37 mouse cellular contexts compared by ENCODE assay signal in genomic region chr3:54210112-54210511, GRCm38 (mm10). TPM values are rescaled to one million over a fixed set of nuclear protein-coding genes. Genes with fewer than 3 reads are reported as not detected.
A peak's percentile ranks its signal among the peaks of the same experiment; 100 is the strongest.
DNase-seq lines count a peak whose midpoint lies in the region; ATAC-seq and TF ChIP-seq lines count a peak whose summit lies in the region.
"Had no signal": no experiment of that assay in that cellular context is flagged by ENCODE, and none has a peak within 500 bp of the region (broad histone marks: within the 10 kb centered on the region; RNA-seq: fewer than 3 reads in every experiment).

No protein-coding gene starts in this region.

- H3K36me3 ChIP-seq in forebrain, embryonic 11.5 days (ENCODE audit: control insufficient read depth, insufficient read depth, low read length) = no peaks in the 10 kb centered on the region
- H3K36me3 ChIP-seq: embryonic facial prominence, embryonic 10.5 days; embryonic facial prominence, embryonic 15.5 days; heart, embryonic 10.5 days; heart, embryonic 15.5 days; limb, embryonic 10.5 days; limb, embryonic 15.5 days; liver, embryonic 13.5 days; midbrain, embryonic 15.5 days had no signal

- intact Hi-C loops in left cerebral cortex, adult 2 months (cut with DNase I) = loop anchor here (2.0 to 5.0 kb wide), 2 partner anchors 33 to 53 kb away; partner anchors contain the start of gene Trpc4

- no peak overlapping the region for H3K9ac ChIP-seq in forebrain, embryonic 11.5 days (ENCODE audit: low read length)
- H3K9ac ChIP-seq: embryonic facial prominence, embryonic 15.5 days; heart, embryonic 15.5 days; limb, embryonic 15.5 days; liver, embryonic 13.5 days; midbrain, embryonic 15.5 days had no signal

- no peaks in the 10 kb centered on the region for H3K4me1 ChIP-seq in forebrain, embryonic 11.5 days (replicated peaks; ENCODE audit: control insufficient read depth, insufficient read depth, low read length)
- H3K4me1 ChIP-seq: embryonic facial prominence, embryonic 10.5 days; embryonic facial prominence, embryonic 15.5 days; heart, embryonic 10.5 days; heart, embryonic 15.5 days; limb, embryonic 10.5 days; limb, embryonic 15.5 days; liver, embryonic 13.5 days; midbrain, embryonic 15.5 days had no signal

- H3K9me3 ChIP-seq in forebrain, embryonic 11.5 days (ENCODE audit: control insufficient read depth, low read length) = no peaks in the 10 kb centered on the region
- H3K9me3 ChIP-seq: embryonic facial prominence, embryonic 10.5 days; embryonic facial prominence, embryonic 15.5 days; heart, embryonic 10.5 days; heart, embryonic 15.5 days; limb, embryonic 10.5 days; limb, embryonic 15.5 days; liver, embryonic 13.5 days; midbrain, embryonic 15.5 days had no signal

- WGBS in forebrain, embryonic 11.5 days = 75% methylated on average over 3 of the region's 3 CpGs

- no peak overlapping the region for H3K4me2 ChIP-seq in forebrain, embryonic 11.5 days (ENCODE audit: low read depth, low read length, severe bottlenecking)
- H3K4me2 ChIP-seq: embryonic facial prominence, embryonic 15.5 days; heart, embryonic 15.5 days; limb, embryonic 15.5 days; liver, embryonic 13.5 days; midbrain, embryonic 15.5 days had no signal

- no peak overlapping the region for H3K4me3 ChIP-seq in left cerebral cortex, adult 2 months
- no peak overlapping the region for H3K4me3 ChIP-seq in forebrain, embryonic 11.5 days (ENCODE audit: low read depth, low read length)
- H3K4me3 ChIP-seq: embryonic facial prominence, embryonic 10.5 days; embryonic facial prominence, embryonic 15.5 days; heart, embryonic 10.5 days; heart, embryonic 15.5 days; limb, embryonic 10.5 days; limb, embryonic 15.5 days; liver, embryonic 13.5 days; midbrain, embryonic 15.5 days had no signal

- no peak overlapping the region for H3K27ac ChIP-seq in left cerebral cortex, adult 2 months
- no peak overlapping the region for H3K27ac ChIP-seq in forebrain, embryonic 11.5 days (ENCODE audit: low read depth, low read length)
- H3K27ac ChIP-seq: embryonic facial prominence, embryonic 10.5 days; embryonic facial prominence, embryonic 15.5 days; heart, embryonic 10.5 days; heart, embryonic 15.5 days; limb, embryonic 10.5 days; limb, embryonic 15.5 days; liver, embryonic 13.5 days; macrophage; midbrain, embryonic 15.5 days had no signal

- no peak for DNase-seq in frontal cortex, postnatal 14 days (ENCODE audit: low spot score in 2 of 2)
- peak; percentile 30 to 37 for DNase-seq in left cerebral cortex, adult 18-20 months (ENCODE audit: low spot score in 2 of 2)
- DNase-seq in left cerebral cortex, adult 2 months (ENCODE audit: extremely low spot score in 1 of 2, low spot score in 2 of 2) = no peak
- DNase-seq in gonadal fat pad, adult 2 months (ENCODE audit: low read depth) = peak; percentile 37
- DNase-seq in left cerebral cortex, adult 9 months (ENCODE audit: low spot score in 2 of 2) = peak; percentile 33 to 50
- no peak for DNase-seq in forebrain, embryonic 11.5 days (ENCODE audit: low spot score)
- no peak for DNase-seq in heart, adult 8-10 months (ENCODE audit: low spot score)
- DNase-seq: adrenal gland, adult 2 months; adrenal gland, postnatal 36 days; cerebellum, adult 8-10 months; cerebellum, postnatal 25 days; gastrocnemius, postnatal 10 days; kidney, adult 9 months; kidney, postnatal 14 days; liver, embryonic 13.5 days; lung, adult 18-20 months; lung, postnatal 10 days; spleen, adult 18-20 months; thymus, adult 18-20 months; thymus, postnatal 25 days had no signal

- peak; percentile 88 for ATAC-seq in frontal cortex, adult (ENCODE audit: low TSS enrichment)
- no peak for ATAC-seq in forebrain, embryonic 11.5 days (replicated peaks; ENCODE audit: low FRiP score)
- ATAC-seq: activated CD4-positive, CD25-positive, alpha-beta regulatory T cell, adult 4 months; forebrain, embryonic 14.5 days; intestine, embryonic 16.5 days; midbrain, embryonic 15.5 days had no signal

- no peaks in the 10 kb centered on the region for H3K27me3 ChIP-seq in forebrain, embryonic 11.5 days (ENCODE audit: control insufficient read depth, insufficient read depth, low read length)
- H3K27me3 ChIP-seq: CH12.LX; embryonic facial prominence, embryonic 15.5 days; heart, embryonic 15.5 days; limb, embryonic 15.5 days; liver, embryonic 13.5 days; midbrain, embryonic 15.5 days had no signal

- no peak for TF ChIP-seq CTCF in left cerebral cortex, adult 2 months (IDR thresholded peaks at IDR 0.05)

RNA-seq across cellular contexts. Expression of gene Trpc4, which starts 54.3 kb away (rescaled TPM):
- 10 to 100 TPM; 14.9 to 18.1 TPM for total RNA-seq in left cerebral cortex, adult 18-20 months (2021)
- total RNA-seq in left cerebral cortex, adult 2 months (2021) = 10 to 100 TPM; 20.8 to 22.8 TPM
- polyA plus RNA-seq in gonadal fat pad, adult 2 months (2012; rRNA removed) = 0.18 and 0.23 TPM in 2 replicates
- 1.2 and 1.5 TPM in 2 replicates for polyA plus RNA-seq in forebrain, embryonic 11.5 days (2014; fragmentation: Nextera tagmentation; extraction: Ambion mirVana)
- under 1 TPM in 2 of 4 experiments, not detected in 2; 0.11 to 0.28 TPM for total RNA-seq in heart, adult 8-10 months (2022)
- total RNA-seq: CH12.LX; ES-E14; granulocyte monocyte progenitor cell, adult 5-6 weeks; neutrophil, adult 5-6 weeks had no signal
- polyA plus RNA-seq: activated CD4-positive, CD25-positive, alpha-beta regulatory T cell, adult 4 months; C2C12; macrophage had no signal

Comparison
In these comparisons a context has a peak if more than half of its experiments do, and no peak if none do; other contexts are left out.
1. DNase-seq: peak in left cerebral cortex, adult 18-20 months (2 of 2), gonadal fat pad, adult 2 months (single experiment) and left cerebral cortex, adult 9 months (2 of 2); none in frontal cortex, postnatal 14 days (0 of 2), left cerebral cortex, adult 2 months (0 of 2), forebrain, embryonic 11.5 days (single experiment) and heart, adult 8-10 months (single experiment).
2. RNA of gene Trpc4, which starts 54.3 kb away (total RNA-seq): 20.8 to 22.8 TPM in left cerebral cortex, adult 2 months and 14.9 to 18.1 TPM in left cerebral cortex, adult 18-20 months; 0.11 to 0.28 TPM in heart, adult 8-10 months; every median in the first group is over 10 times any median in the second.